ENCODE assay signal across 26 mouse cellular contexts in genomic region chr2:131841321-131841693, GRCm38 (mm10). TPM values are rescaled to one million over a fixed set of nuclear protein-coding genes. Genes with fewer than 3 reads are reported as not detected.
DNase-seq lines count a peak whose midpoint lies in the region; ATAC-seq and TF ChIP-seq lines count a peak whose summit lies in the region.
"Had no signal": no experiment of that assay in that cellular context is flagged by ENCODE, and none has a peak within 500 bp of the region (broad histone marks: within the 10 kb centered on the region; RNA-seq: fewer than 3 reads in every experiment).

No protein-coding gene starts in this region.

- no peak for TF ChIP-seq EP300 in heart, postnatal 0 days (IDR thresholded peaks at IDR 0.05; ENCODE audit: low read depth)

- ATAC-seq in forebrain, embryonic 12.5 days (ENCODE audit: low FRiP score), result no peak
- no peak for ATAC-seq in forebrain, embryonic 15.5 days (replicated peaks)
- no peak for ATAC-seq in heart, postnatal 0 days (ENCODE audit: insufficient read depth, low read depth)
- no peak for ATAC-seq in heart, embryonic 11.5 days (replicated peaks; ENCODE audit: insufficient number of reproducible peaks, low FRiP score, low TSS enrichment)
- no peak; the same call in 1 of the 2 replicates for ATAC-seq in midbrain, embryonic 15.5 days (replicated peaks)
- ATAC-seq: liver, embryonic 12.5 days had no signal

- H3K27ac ChIP-seq in forebrain, embryonic 12.5 days, result peak overlapping the region; percentile 59
- no peak overlapping the region for H3K27ac ChIP-seq in forebrain, embryonic 15.5 days (replicated peaks)
- no peak overlapping the region for H3K27ac ChIP-seq in heart, postnatal 0 days (ENCODE audit: low read depth)
- no peak overlapping the region for H3K27ac ChIP-seq in heart, embryonic 11.5 days (ENCODE audit: low read depth, low read length)
- H3K27ac ChIP-seq in layer of hippocampus, adult 2 months, result peak overlapping the region; percentile 70; the same call in 1 of the 2 replicates
- H3K27ac ChIP-seq in midbrain, embryonic 15.5 days, result peak overlapping the region; percentile 16; the same call in 1 of the 2 replicates
- H3K27ac ChIP-seq: embryonic facial prominence, embryonic 12.5 days; liver, embryonic 12.5 days had no signal

- H3K4me2 ChIP-seq in forebrain, embryonic 12.5 days, result no peak overlapping the region
- no peak overlapping the region for H3K4me2 ChIP-seq in forebrain, embryonic 15.5 days (replicated peaks)
- H3K4me2 ChIP-seq in heart, postnatal 0 days (ENCODE audit: low read depth, low read length), result no peak overlapping the region
- H3K4me2 ChIP-seq in heart, embryonic 11.5 days, result no peak overlapping the region
- no peak overlapping the region for H3K4me2 ChIP-seq in midbrain, embryonic 15.5 days
- H3K4me2 ChIP-seq: embryonic facial prominence, embryonic 12.5 days; liver, embryonic 12.5 days; lung, embryonic 14.5 days had no signal

- DNase-seq in heart, postnatal 0 days (ENCODE audit: low spot score), result peak; percentile 30
- no peak for DNase-seq in layer of hippocampus, adult 2 months (ENCODE audit: low spot score in 2 of 2)
- no peak for DNase-seq in layer of hippocampus, adult 11-12 months (ENCODE audit: low spot score)
- DNase-seq in lung, adult 18-20 months, result no peak
- DNase-seq: adrenal gland, postnatal 25 days; cerebellum, adult 11 months; cerebellum, postnatal 10 days; gastrocnemius, postnatal 25 days; kidney, adult 11 months; kidney, postnatal 14 days; layer of hippocampus, adult 9-11 months; lung, embryonic 14.5 days; lung, postnatal 36 days; right cerebral cortex, postnatal 25 days; thymus, adult 18-20 months had no signal

- H3K4me3 ChIP-seq in forebrain, embryonic 12.5 days (replicated peaks), result no peak overlapping the region
- H3K4me3 ChIP-seq in forebrain, embryonic 15.5 days, result no peak overlapping the region
- no peak overlapping the region for H3K4me3 ChIP-seq in heart, postnatal 0 days (ENCODE audit: low read depth, low read length)
- no peak overlapping the region for H3K4me3 ChIP-seq in heart, embryonic 11.5 days (ENCODE audit: low read depth, low read length)
- H3K4me3 ChIP-seq in layer of hippocampus, adult 2 months, result no peak overlapping the region
- no peak overlapping the region for H3K4me3 ChIP-seq in midbrain, embryonic 15.5 days
- H3K4me3 ChIP-seq: embryonic facial prominence, embryonic 12.5 days; erythroblast, embryonic 14.5 days; liver, embryonic 12.5 days had no signal

- H3K27me3 ChIP-seq in forebrain, embryonic 12.5 days, result 0 out of 2 replicates have a peak, but pooled peaks cover 2% of the 10 kb centered on the region
- H3K27me3 ChIP-seq in forebrain, embryonic 15.5 days, result no peaks in the 10 kb centered on the region
- no peaks in the 10 kb centered on the region for H3K27me3 ChIP-seq in heart, postnatal 0 days (ENCODE audit: control insufficient read depth, insufficient read depth, low read length)
- no peaks in the 10 kb centered on the region for H3K27me3 ChIP-seq in heart, embryonic 11.5 days (ENCODE audit: control insufficient read depth, insufficient read depth, low read length)
- no peaks in the 10 kb centered on the region for H3K27me3 ChIP-seq in midbrain, embryonic 15.5 days (replicated peaks)
- H3K27me3 ChIP-seq: embryonic facial prominence, embryonic 12.5 days had no signal

- H3K36me3 ChIP-seq in forebrain, embryonic 12.5 days (replicated peaks), result no peaks in the 10 kb centered on the region
- no peaks in the 10 kb centered on the region for H3K36me3 ChIP-seq in forebrain, embryonic 15.5 days
- H3K36me3 ChIP-seq in heart, postnatal 0 days (replicated peaks; ENCODE audit: control insufficient read depth, insufficient read depth, low read length), result no peaks in the 10 kb centered on the region
- H3K36me3 ChIP-seq in heart, embryonic 11.5 days (ENCODE audit: control insufficient read depth, insufficient read depth, low read length), result no peaks in the 10 kb centered on the region
- H3K36me3 ChIP-seq in midbrain, embryonic 15.5 days (replicated peaks), result no peaks in the 10 kb centered on the region
- H3K36me3 ChIP-seq: embryonic facial prominence, embryonic 12.5 days; liver, embryonic 12.5 days had no signal

- H3K9me3 ChIP-seq in forebrain, embryonic 12.5 days, result no peaks in the 10 kb centered on the region
- H3K9me3 ChIP-seq in forebrain, embryonic 15.5 days, result no peaks in the 10 kb centered on the region
- no peaks in the 10 kb centered on the region for H3K9me3 ChIP-seq in heart, postnatal 0 days (replicated peaks; ENCODE audit: control insufficient read depth, low read length)
- no peaks in the 10 kb centered on the region for H3K9me3 ChIP-seq in heart, embryonic 11.5 days (replicated peaks; ENCODE audit: control insufficient read depth, low read length)
- no peaks in the 10 kb centered on the region for H3K9me3 ChIP-seq in midbrain, embryonic 15.5 days
- H3K9me3 ChIP-seq: embryonic facial prominence, embryonic 12.5 days; liver, embryonic 12.5 days had no signal

- TF ChIP-seq CTCF in heart, postnatal 0 days (IDR thresholded peaks at IDR 0.05; ENCODE audit: low read depth), result no peak
- no peak for TF ChIP-seq CTCF in layer of hippocampus, adult 2 months (conservative IDR thresholded peaks at IDR 0.05)

- H3K9ac ChIP-seq in forebrain, embryonic 12.5 days, result no peak overlapping the region
- H3K9ac ChIP-seq in forebrain, embryonic 15.5 days (replicated peaks), result no peak overlapping the region
- no peak overlapping the region for H3K9ac ChIP-seq in heart, postnatal 0 days (replicated peaks; ENCODE audit: low read depth, low read length)
- H3K9ac ChIP-seq in heart, embryonic 11.5 days (ENCODE audit: low read depth, low read length), result no peak overlapping the region
- H3K9ac ChIP-seq in midbrain, embryonic 15.5 days, result no peak overlapping the region
- H3K9ac ChIP-seq: embryonic facial prominence, embryonic 12.5 days; liver, embryonic 12.5 days; lung, embryonic 14.5 days had no signal

- WGBS in forebrain, embryonic 12.5 days, result 53% methylated on average over 2 of the region's 2 CpGs
- 54% methylated on average over 2 of the region's 2 CpGs for WGBS in forebrain, embryonic 15.5 days
- 69% methylated on average over 2 of the region's 2 CpGs for WGBS in heart, postnatal 0 days
- 47% methylated on average over 2 of the region's 2 CpGs for WGBS in heart, embryonic 11.5 days (ENCODE audit: insufficient replicate concordance)
- 55% methylated on average over 2 of the region's 2 CpGs for WGBS in midbrain, embryonic 15.5 days

- H3K4me1 ChIP-seq in forebrain, embryonic 12.5 days, result peaks cover 19% of the 10 kb centered on the region
- peaks cover 19% of the 10 kb centered on the region; the same call in 1 of the 2 replicates for H3K4me1 ChIP-seq in forebrain, embryonic 15.5 days
- peaks cover 15% of the 10 kb centered on the region for H3K4me1 ChIP-seq in heart, postnatal 0 days (ENCODE audit: control insufficient read depth, insufficient read depth)
- peaks cover 27% of the 10 kb centered on the region for H3K4me1 ChIP-seq in heart, embryonic 11.5 days (ENCODE audit: control insufficient read depth, insufficient read depth, low read length)
- peaks cover 22% of the 10 kb centered on the region for H3K4me1 ChIP-seq in midbrain, embryonic 15.5 days
- H3K4me1 ChIP-seq: embryonic facial prominence, embryonic 12.5 days had no signal

RNA-seq across cellular contexts. Expression of gene Erv3, which starts 18.2 kb away (rescaled TPM):
- not detected in 2 replicates for polyA plus RNA-seq in forebrain, embryonic 12.5 days (2016; fragmentation: Nextera tagmentation; extraction: Ambion mirVana)
- not detected in 2 replicates for polyA plus RNA-seq in forebrain, embryonic 15.5 days (2015; fragmentation: Nextera tagmentation; extraction: Ambion mirVana)
- not detected in 2 replicates for total RNA-seq in heart, postnatal 0 days (2014; rRNA removed; ENCODE audit: low replicate concordance)
- not detected in 2 replicates for polyA plus RNA-seq in heart, postnatal 0 days (2015; fragmentation: Nextera tagmentation; extraction: Ambion mirVana)
- not detected in 2 replicates for polyA plus RNA-seq in heart, embryonic 11.5 days (2014; fragmentation: Nextera tagmentation; extraction: Ambion mirVana)
- total RNA-seq in layer of hippocampus, adult 2 months (2021), result under 1 TPM in 1 of 2 experiments, not detected in 1; 0.12 TPM
- polyA plus RNA-seq in midbrain, embryonic 15.5 days (2015; fragmentation: Nextera tagmentation; extraction: Ambion mirVana), result not detected in 2 replicates
- total RNA-seq: adrenal gland, postnatal 25 days; gastrocnemius, postnatal 25 days; megakaryocyte-erythroid progenitor cell, adult 5-6 weeks had no signal
- polyA plus RNA-seq: embryonic facial prominence, embryonic 12.5 days; erythroblast, embryonic 14.5 days; limb, embryonic 11.5 days; liver, embryonic 12.5 days; lung, embryonic 14.5 days; spleen, adult 2 months; stomach, embryonic 14.5 days had no signal

Comparison
In these comparisons a context has a peak if more than half of its experiments do, and no peak if none do; other contexts are left out.
1. H3K27ac ChIP-seq: peak in forebrain, embryonic 12.5 days (single experiment), layer of hippocampus, adult 2 months (single experiment) and midbrain, embryonic 15.5 days (single experiment); none in forebrain, embryonic 15.5 days (single experiment), heart, postnatal 0 days (single experiment) and heart, embryonic 11.5 days (single experiment).